Mouse (Mus musculus): ENCODE measurements around the gene Cdc42bpb.

DNA sequence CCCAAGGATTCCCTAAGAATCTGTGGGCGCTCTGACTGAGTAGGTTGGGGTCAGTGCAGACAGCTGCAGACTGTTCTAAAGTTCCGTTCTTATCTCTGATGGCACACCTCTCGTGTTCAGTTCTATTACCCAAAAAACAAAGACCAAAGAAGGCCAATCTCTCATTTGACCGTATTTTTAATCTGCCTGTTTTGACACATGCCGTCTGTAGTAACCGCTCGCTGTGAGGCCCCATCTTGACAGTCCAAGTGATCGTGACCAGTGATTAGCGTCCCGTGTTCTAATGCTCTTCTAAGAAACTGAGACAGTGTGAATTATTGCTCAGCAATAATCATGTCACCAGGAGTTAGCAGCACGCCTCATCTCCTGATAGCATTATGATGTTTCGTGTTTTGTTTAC is 110.9 kb downstream of the Cdc42bpb start:
- TF ChIP-seq CTCF (IDR thresholded peaks at IDR 0.05; ENCODE audit: extremely low read depth, insufficient read length, insufficient replicate concordance, low read depth, low read length) (no peak), POLR2A (IDR thresholded peaks at IDR 0.05; ENCODE audit: low read depth, low read length) (no peak)

Data from small intestine, adult 2 months (tissue).